Mouse (Mus musculus) liver, adult 2 months (tissue): ENCODE measurements at regions not wholly inside any gene's neighbourhood (a gene's known extent, or its start where the extent isn't known, plus 50 kb on each side); places are given as distances from the start of the nearest gene placed in this dataset.

Experiments used
- DNase-seq: peaks from one replicate; pipeline ENCODE4 v3.0.0-alpha.2; 2011; ENCODE audit warnings: low read depth, low spot score; ENCODE audit errors: extremely low read depth
- H3K27ac ChIP-seq: fragments of 200-500 bp; replicated peaks from 2 replicates; pipeline ENCODE4 v1.5.1; 2012; ENCODE audit warnings: low read depth, mild to moderate bottlenecking, control low read depth, inconsistent platforms, low read length; ENCODE audit not compliant: insufficient read depth
- H3K27me3 ChIP-seq: fragments of 200-500 bp; 2 replicates; pipeline ENCODE4 v1.6.1; 2012; ENCODE audit warnings: mild to moderate bottlenecking, moderate library complexity, low read length, inconsistent platforms; ENCODE audit not compliant: control insufficient read depth, insufficient read depth
- H3K36me3 ChIP-seq: fragments of 200-500 bp; 2 replicates; pipeline ENCODE4 v1.6.1; 2012; ENCODE audit warnings: low read length, inconsistent platforms; ENCODE audit not compliant: control insufficient read depth, insufficient read depth
- H3K4me1 ChIP-seq: fragments of 200-500 bp; 2 replicates; pipeline ENCODE4 v1.6.1; 2011; ENCODE audit warnings: low read length; ENCODE audit not compliant: control insufficient read depth, insufficient read depth
- H3K4me3 ChIP-seq: fragments of 200-500 bp; 2 replicates; pipeline ENCODE4 v1.5.1; 2011; ENCODE audit warnings: low read depth, mild to moderate bottlenecking, control low read depth, low read length, moderate library complexity; ENCODE audit not compliant: insufficient read depth
- H3K79me2 ChIP-seq: fragments of 200-500 bp; 2 replicates; pipeline ENCODE4 v1.6.1; 2012; ENCODE audit warnings: inconsistent platforms, mild to moderate bottlenecking, low read length, moderate library complexity; ENCODE audit not compliant: control insufficient read depth, insufficient read depth
- H3K9ac ChIP-seq: fragments of 200-500 bp; 2 replicates; pipeline ENCODE4 v1.6.1; 2012; ENCODE audit warnings: low read depth, mild to moderate bottlenecking, control low read depth, inconsistent platforms, low read length
- CTCF ChIP-seq: fragments of 200-500 bp; IDR thresholded peaks from 2 replicates; pipeline ENCODE4 v1.5.1; 2011; ENCODE audit warnings: low read depth, low read length, control low read depth
- POLR2A ChIP-seq: fragments of 200-500 bp; IDR thresholded peaks from 2 replicates; pipeline ENCODE4 v1.6.1; 2011; ENCODE audit warnings: low read length, control low read depth; ENCODE audit not compliant: insufficient read depth; ENCODE audit errors: extremely low read depth
- WGBS: fragments of 180-500 bp; shearing (Covaris S2); methylation state at CpG from one replicate; pipeline ENCODE4 v1.1.7; 2018; 5-methylcytosine and 5-hydroxymethylcytosine counted together

- peak; percentile 44 for DNase-seq
- TF ChIP-seq CTCF (peak; percentile 77), POLR2A (no peak)
- no peak overlapping the region for H3K9ac ChIP-seq
These were observed 76.0 kb upstream of the Ccn6 start for GRCm38 (mm10) chr10:39239498-39240177.

GRCm38 (mm10) chr10:39238596-39238995 is 75.0 kb upstream of the Ccn6 start:
- Histone ChIP-seq H3K27me3 (no peaks in the 10 kb centered on the region), H3K27ac (no peak overlapping the region), H3K9ac (no peak overlapping the region), H3K36me3 (no peaks in the 10 kb centered on the region), H3K4me1 (peaks cover 2% of the 10 kb centered on the region), H3K79me2 (no peaks in the 10 kb centered on the region), H3K4me3 (no peak overlapping the region)
- WGBS = 49% methylated on average over 10 of the region's 10 CpGs
- DNase-seq = no peak
- no peak for TF ChIP-seq CTCF
- no peak for TF ChIP-seq POLR2A

More at GRCm38 (mm10) chr10:39239498-39240177, 76.0 kb upstream of the Ccn6 start:
- peaks cover 2% of the 10 kb centered on the region for H3K4me1 ChIP-seq
- no peaks in the 10 kb centered on the region for H3K36me3 ChIP-seq
- no peaks in the 10 kb centered on the region for H3K27me3 ChIP-seq
- H3K27ac ChIP-seq = no peak overlapping the region
- H3K79me2 ChIP-seq = no peaks in the 10 kb centered on the region
- no peak overlapping the region for H3K4me3 ChIP-seq
- 16% methylated on average over 17 of the region's 17 CpGs for WGBS

- WGBS = 68% methylated on average over 4 of the region's 4 CpGs
- Histone ChIP-seq H3K9ac (no peak overlapping the region), H3K27me3 (no peaks in the 10 kb centered on the region), H3K36me3 (no peaks in the 10 kb centered on the region), H3K27ac (no peak overlapping the region), H3K79me2 (no peaks in the 10 kb centered on the region), H3K4me1 (peaks cover 2% of the 10 kb centered on the region), H3K4me3 (no peak overlapping the region)
- DNase-seq = no peak
- TF ChIP-seq POLR2A (no peak), CTCF (no peak)
These were observed 74.0 kb upstream of the Ccn6 start for GRCm38 (mm10) chr10:39237549-39237948.

GRCm38 (mm10) chr10:39233926-39234450 is 70.4 kb upstream of the Ccn6 start:
- 76% methylated on average over 8 of the region's 8 CpGs for WGBS
- no peaks in the 10 kb centered on the region for H3K36me3 ChIP-seq
- TF ChIP-seq CTCF = no peak
- TF ChIP-seq POLR2A = no peak

GRCm38 (mm10) chr10:39233191-39233590 is 69.6 kb upstream of the Ccn6 start:
- Histone ChIP-seq H3K9ac (no peak overlapping the region), H3K4me3 (no peak overlapping the region), H3K36me3 (no peaks in the 10 kb centered on the region), H3K27me3 (no peaks in the 10 kb centered on the region), H3K4me1 (no peaks in the 10 kb centered on the region), H3K27ac (no peak overlapping the region), H3K79me2 (no peaks in the 10 kb centered on the region)
- WGBS = 91% methylated on average over 7 of the region's 7 CpGs
- TF ChIP-seq CTCF (no peak), POLR2A (no peak)
- DNase-seq = no peak

More at GRCm38 (mm10) chr10:39233926-39234450, 70.4 kb upstream of the Ccn6 start:
- DNase-seq = no peak
- no peak overlapping the region for H3K27ac ChIP-seq
- H3K27me3 ChIP-seq = no peaks in the 10 kb centered on the region
- H3K9ac ChIP-seq = no peak overlapping the region
- no peak overlapping the region for H3K4me3 ChIP-seq
- H3K4me1 ChIP-seq = no peaks in the 10 kb centered on the region
- H3K79me2 ChIP-seq = no peaks in the 10 kb centered on the region

GRCm38 (mm10) chr10:39230634-39231410 is 67.2 kb upstream of the Ccn6 start:
- Histone ChIP-seq H3K27me3 (no peaks in the 10 kb centered on the region), H3K4me1 (no peaks in the 10 kb centered on the region), H3K36me3 (no peaks in the 10 kb centered on the region), H3K27ac (no peak overlapping the region), H3K9ac (no peak overlapping the region), H3K79me2 (no peaks in the 10 kb centered on the region), H3K4me3 (no peak overlapping the region)
- no peak for DNase-seq
- TF ChIP-seq CTCF = no peak
- TF ChIP-seq POLR2A = no peak
- WGBS = 80% methylated on average over 14 of the region's 14 CpGs
